Mouse (Mus musculus): Measurements from ENCODE around the gene Slamf9. TPM values are rescaled to one million over a fixed set of nuclear protein-coding genes. Genes with fewer than 3 reads are reported as not detected.

The Slamf9 gene
- polyA plus RNA-seq, 1 experiment: 4.7 TPM

- no peak for TF ChIP-seq CEBPB (IDR thresholded peaks at IDR 0.05; ENCODE audit: insufficient read depth, poor library complexity, severe bottlenecking)
- TF ChIP-seq USF1 (IDR thresholded peaks at IDR 0.05; ENCODE audit: low read depth): no peak
- no peak for TF ChIP-seq TCF12 (IDR thresholded peaks at IDR 0.05; ENCODE audit: insufficient read depth, poor library complexity, severe bottlenecking)
- no peak for TF ChIP-seq REST (IDR thresholded peaks at IDR 0.05; ENCODE audit: insufficient read depth, insufficient read length)
- no peak for TF ChIP-seq MAX (IDR thresholded peaks at IDR 0.05; ENCODE audit: low read depth)
- no peak for TF ChIP-seq E2F4 (IDR thresholded peaks at IDR 0.05; ENCODE audit: insufficient read depth)
- Histone ChIP-seq H3K4me3 (no peak overlapping the region), H3K4me2 (ENCODE audit: low read depth) (no peak overlapping the region)
Measured at GRCm38 (mm10) chr1:172484236-172484635, 9.1 kb downstream of the Slamf9 start.

DNA sequence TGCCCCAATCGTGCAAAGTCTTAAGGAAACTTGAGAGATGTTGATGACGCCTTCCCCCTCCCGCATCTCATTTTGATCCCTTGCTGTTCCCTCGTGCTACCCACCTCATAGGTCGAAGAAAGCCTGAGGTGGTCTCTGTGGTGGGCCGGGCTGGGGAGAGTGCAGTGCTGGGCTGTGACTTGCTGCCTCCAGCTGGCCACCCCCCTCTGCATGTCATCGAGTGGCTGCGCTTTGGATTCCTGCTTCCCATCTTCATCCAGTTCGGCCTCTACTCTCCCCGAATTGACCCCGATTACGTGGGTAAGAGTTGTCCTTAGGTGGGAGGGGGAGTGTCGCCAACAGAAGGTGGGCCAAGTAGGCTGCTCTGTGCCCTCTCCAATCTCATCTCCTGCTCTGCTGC, 9.5 kb downstream of the Slamf9 start:
- H3K4me2 ChIP-seq (ENCODE audit: low read depth): no peak overlapping the region
- no peaks in the 10 kb centered on the region for H3K79me2 ChIP-seq (ENCODE audit: control insufficient read depth, insufficient read depth)
- H3K27me3 ChIP-seq (ENCODE audit: control insufficient read depth, insufficient read depth, insufficient read length): no peaks in the 10 kb centered on the region
- H3K36me3 ChIP-seq (ENCODE audit: control insufficient read depth, insufficient read depth): no peaks in the 10 kb centered on the region
- H3ac ChIP-seq (ENCODE audit: control insufficient read depth, insufficient read length): no peak overlapping the region
- no peak overlapping the region for H3K4me3 ChIP-seq
- no peak for TF ChIP-seq USF1 (IDR thresholded peaks at IDR 0.05; ENCODE audit: low read depth)
- no peak for TF ChIP-seq SRF (IDR thresholded peaks at IDR 0.05; ENCODE audit: control insufficient read depth, insufficient read length, low read depth)

More at GRCm38 (mm10) chr1:172484236-172484635, 9.1 kb downstream of the Slamf9 start:
- Histone ChIP-seq H3K27me3 (ENCODE audit: control insufficient read depth, insufficient read depth, insufficient read length) (no peaks in the 10 kb centered on the region), H3ac (ENCODE audit: control insufficient read depth, insufficient read length) (no peak overlapping the region), H3K36me3 (ENCODE audit: control insufficient read depth, insufficient read depth) (no peaks in the 10 kb centered on the region), H3K79me2 (ENCODE audit: control insufficient read depth, insufficient read depth) (no peaks in the 10 kb centered on the region)

GRCm38 (mm10) chr1:172485821-172486220, 10.7 kb downstream of the Slamf9 start:
- Histone ChIP-seq H3K4me2 (ENCODE audit: low read depth) (no peak overlapping the region), H3ac (ENCODE audit: control insufficient read depth, insufficient read length) (no peak overlapping the region), H3K79me2 (ENCODE audit: control insufficient read depth, insufficient read depth) (no peaks in the 10 kb centered on the region), H3K27me3 (ENCODE audit: control insufficient read depth, insufficient read depth, insufficient read length) (no peaks in the 10 kb centered on the region), H3K4me3 (no peak overlapping the region), H3K36me3 (ENCODE audit: control insufficient read depth, insufficient read depth) (no peaks in the 10 kb centered on the region)
- TF ChIP-seq TCF3 (IDR thresholded peaks at IDR 0.05; ENCODE audit: insufficient read length, low read depth) (no peak), POLR2AphosphoS2 (IDR thresholded peaks at IDR 0.05; ENCODE audit: insufficient read length, low read depth) (no peak), TCF12 (IDR thresholded peaks at IDR 0.05; ENCODE audit: insufficient read depth, poor library complexity, severe bottlenecking) (no peak), MYOG (IDR thresholded peaks at IDR 0.05; ENCODE audit: control insufficient read depth in 1 of 3, insufficient read depth in 1 of 3, insufficient read length in 2 of 3, low read depth in 2 of 3) (no peak), MAX (IDR thresholded peaks at IDR 0.05; ENCODE audit: low read depth) (no peak)

DNA sequence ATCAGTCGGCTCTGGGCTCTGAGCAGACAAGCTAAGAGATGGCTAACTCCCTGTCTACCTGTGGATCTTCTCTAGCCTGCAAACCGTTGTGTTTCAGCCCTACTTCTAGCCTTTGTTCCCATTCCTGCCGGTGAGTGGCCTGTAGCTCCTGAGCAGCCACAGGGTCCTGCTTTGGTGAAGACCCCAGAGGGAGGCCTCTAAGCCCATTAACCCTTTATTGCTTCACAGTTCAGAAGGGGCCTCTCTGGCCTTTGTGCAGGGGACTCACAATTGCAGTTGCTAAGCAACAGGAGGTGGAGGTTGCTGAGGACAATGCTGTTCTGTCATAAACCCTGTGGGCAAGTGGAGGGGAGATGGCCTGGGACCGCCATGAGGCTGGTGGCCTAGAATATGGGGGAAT, 11.1 kb downstream of the Slamf9 start:
- no peak overlapping the region for H3K4me2 ChIP-seq (ENCODE audit: low read depth)
- H3K79me2 ChIP-seq (ENCODE audit: control insufficient read depth, insufficient read depth): no peaks in the 10 kb centered on the region
- no peaks in the 10 kb centered on the region for H3K27me3 ChIP-seq (ENCODE audit: control insufficient read depth, insufficient read depth, insufficient read length)
- H3K36me3 ChIP-seq (ENCODE audit: control insufficient read depth, insufficient read depth): no peaks in the 10 kb centered on the region
- TF ChIP-seq CEBPB (IDR thresholded peaks at IDR 0.05; ENCODE audit: insufficient read depth, poor library complexity, severe bottlenecking): no peak
- no peak for TF ChIP-seq TCF12 (IDR thresholded peaks at IDR 0.05; ENCODE audit: insufficient read depth, poor library complexity, severe bottlenecking)
- no peak for TF ChIP-seq SRF (IDR thresholded peaks at IDR 0.05; ENCODE audit: control insufficient read depth, insufficient read length, low read depth)
- TF ChIP-seq POLR2A (IDR thresholded peaks at IDR 0.05; ENCODE audit: insufficient read length, low read depth): no peak
- no peak for TF ChIP-seq USF1 (IDR thresholded peaks at IDR 0.05; ENCODE audit: low read depth)
- no peak for TF ChIP-seq E2F4 (IDR thresholded peaks at IDR 0.05; ENCODE audit: insufficient read depth)
- no peak for TF ChIP-seq MYOD1 (IDR thresholded peaks at IDR 0.05; ENCODE audit: control insufficient read depth in 1 of 3, insufficient read length in 2 of 3, low read depth in 2 of 3)
- no peak for TF ChIP-seq TCF3 (IDR thresholded peaks at IDR 0.05; ENCODE audit: insufficient read length, low read depth)
- TF ChIP-seq REST (IDR thresholded peaks at IDR 0.05; ENCODE audit: insufficient read depth, insufficient read length): no peak
- TF ChIP-seq MYOG (IDR thresholded peaks at IDR 0.05; ENCODE audit: control insufficient read depth in 1 of 3, insufficient read depth in 1 of 3, insufficient read length in 2 of 3, low read depth in 2 of 3): no peak
- TF ChIP-seq POLR2AphosphoS2 (IDR thresholded peaks at IDR 0.05; ENCODE audit: insufficient read length, low read depth): no peak
- no peak for TF ChIP-seq MAX (IDR thresholded peaks at IDR 0.05; ENCODE audit: low read depth)
- no peak overlapping the region for H3ac ChIP-seq (ENCODE audit: control insufficient read depth, insufficient read length)
- no peak overlapping the region for H3K4me3 ChIP-seq

DNA sequence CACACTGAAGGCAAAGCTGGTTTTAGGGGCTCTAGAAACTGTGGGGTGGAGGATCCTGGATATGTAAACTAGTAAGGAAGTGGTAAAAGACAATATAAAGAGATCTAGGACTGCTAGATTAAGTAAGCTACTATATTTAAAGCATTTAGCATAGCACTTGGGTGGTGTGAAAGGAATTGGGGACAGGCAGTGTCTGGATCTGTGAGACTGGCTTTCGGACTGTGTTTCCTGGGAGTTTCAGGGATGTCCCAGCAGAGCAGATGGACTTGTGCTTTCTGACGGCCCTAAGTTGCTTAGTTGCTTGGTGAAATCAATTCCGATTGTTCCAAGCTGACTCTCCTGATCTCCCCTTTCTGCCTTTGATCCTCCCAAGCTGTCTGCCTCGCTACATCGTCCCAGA, 11.5 kb downstream of the Slamf9 start:
- TF ChIP-seq TCF3 (IDR thresholded peaks at IDR 0.05; ENCODE audit: insufficient read length, low read depth): no peak
- no peak for TF ChIP-seq E2F4 (IDR thresholded peaks at IDR 0.05; ENCODE audit: insufficient read depth)
- TF ChIP-seq POLR2A (IDR thresholded peaks at IDR 0.05; ENCODE audit: insufficient read length, low read depth): no peak
- Histone ChIP-seq H3K4me3 (no peak overlapping the region), H3K79me2 (ENCODE audit: control insufficient read depth, insufficient read depth) (no peaks in the 10 kb centered on the region), H3K36me3 (ENCODE audit: control insufficient read depth, insufficient read depth) (no peaks in the 10 kb centered on the region), H3ac (ENCODE audit: control insufficient read depth, insufficient read length) (no peak overlapping the region), H3K27me3 (ENCODE audit: control insufficient read depth, insufficient read depth, insufficient read length) (no peaks in the 10 kb centered on the region), H3K4me2 (ENCODE audit: low read depth) (no peak overlapping the region)

- Histone ChIP-seq H3K4me2 (ENCODE audit: low read depth) (no peak overlapping the region), H3K27me3 (ENCODE audit: control insufficient read depth, insufficient read depth, insufficient read length) (no peaks in the 10 kb centered on the region), H3K79me2 (ENCODE audit: control insufficient read depth, insufficient read depth) (no peaks in the 10 kb centered on the region), H3K36me3 (ENCODE audit: control insufficient read depth, insufficient read depth) (no peaks in the 10 kb centered on the region), H3ac (ENCODE audit: control insufficient read depth, insufficient read length) (no peak overlapping the region), H3K4me3 (no peak overlapping the region)
- TF ChIP-seq CEBPB (IDR thresholded peaks at IDR 0.05; ENCODE audit: insufficient read depth, poor library complexity, severe bottlenecking): no peak
- TF ChIP-seq POLR2AphosphoS2 (IDR thresholded peaks at IDR 0.05; ENCODE audit: insufficient read length, low read depth): no peak
- TF ChIP-seq TCF3 (IDR thresholded peaks at IDR 0.05; ENCODE audit: insufficient read length, low read depth): no peak
- TF ChIP-seq MYOG (IDR thresholded peaks at IDR 0.05; ENCODE audit: control insufficient read depth in 1 of 3, insufficient read depth in 1 of 3, insufficient read length in 2 of 3, low read depth in 2 of 3): no peak
- no peak for TF ChIP-seq TCF12 (IDR thresholded peaks at IDR 0.05; ENCODE audit: insufficient read depth, poor library complexity, severe bottlenecking)
- TF ChIP-seq POLR2A (IDR thresholded peaks at IDR 0.05; ENCODE audit: insufficient read length, low read depth): no peak
- TF ChIP-seq MYOD1 (IDR thresholded peaks at IDR 0.05; ENCODE audit: control insufficient read depth in 1 of 3, insufficient read length in 2 of 3, low read depth in 2 of 3): no peak
- no peak for TF ChIP-seq E2F4 (IDR thresholded peaks at IDR 0.05; ENCODE audit: insufficient read depth)
- no peak for TF ChIP-seq REST (IDR thresholded peaks at IDR 0.05; ENCODE audit: insufficient read depth, insufficient read length)
- TF ChIP-seq SRF (IDR thresholded peaks at IDR 0.05; ENCODE audit: control insufficient read depth, insufficient read length, low read depth): no peak
Measured at GRCm38 (mm10) chr1:172487859-172488258, 12.7 kb downstream of the Slamf9 start.
